Mouse (Mus musculus): ENCODE results near the gene Pex6.

Gene Pex6

DNA sequence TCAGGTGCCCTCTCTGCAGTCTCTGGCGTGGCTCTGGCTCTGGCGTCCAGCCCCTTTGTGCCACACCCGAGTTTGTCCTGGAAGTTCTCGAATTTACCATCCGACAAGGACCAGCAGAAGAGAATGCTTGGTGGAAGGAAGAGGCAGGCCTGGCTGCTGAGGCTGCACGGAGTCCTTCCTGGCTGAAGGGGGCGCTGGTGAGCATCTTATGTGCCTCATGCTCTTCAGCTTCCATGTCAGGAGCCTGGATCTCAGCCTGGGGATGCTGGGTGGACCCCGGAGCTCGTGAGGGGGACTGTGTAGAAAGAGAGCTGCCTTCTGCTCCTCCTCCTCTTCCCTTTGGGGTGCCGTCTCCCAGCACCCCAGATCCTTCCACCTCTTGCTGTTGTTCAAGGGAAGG is 24.9 kb downstream of the Pex6 start:
- no peak for DNase-seq

- no peak for DNase-seq
These were observed 30.0 kb downstream of the Pex6 start for GRCm38 (mm10) chr17:46741305-46741704.

DNA sequence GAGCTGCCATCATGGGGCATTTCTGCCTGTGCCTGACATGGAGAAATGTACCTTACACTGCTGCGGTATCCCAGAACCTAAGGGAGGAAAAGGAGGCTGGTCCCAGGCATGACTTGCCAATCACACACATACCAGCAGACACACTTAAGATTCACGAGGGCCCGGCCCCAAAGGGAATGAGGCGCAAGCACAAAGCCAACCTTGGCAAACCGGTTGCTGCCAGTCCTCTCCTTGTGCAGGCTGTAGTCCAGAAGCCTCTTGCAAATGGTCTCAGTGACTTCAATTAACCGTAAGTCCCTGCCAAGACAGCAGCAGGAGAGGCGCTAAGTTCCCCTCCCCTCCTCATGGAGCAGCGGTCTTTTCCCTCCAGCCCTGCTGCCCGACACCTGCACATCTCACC is 31.7 kb downstream of the Pex6 start:
- no peak for DNase-seq

GRCm38 (mm10) chr17:46745506-46745905 is 34.2 kb downstream of the Pex6 start:
- no peak for DNase-seq

DNA sequence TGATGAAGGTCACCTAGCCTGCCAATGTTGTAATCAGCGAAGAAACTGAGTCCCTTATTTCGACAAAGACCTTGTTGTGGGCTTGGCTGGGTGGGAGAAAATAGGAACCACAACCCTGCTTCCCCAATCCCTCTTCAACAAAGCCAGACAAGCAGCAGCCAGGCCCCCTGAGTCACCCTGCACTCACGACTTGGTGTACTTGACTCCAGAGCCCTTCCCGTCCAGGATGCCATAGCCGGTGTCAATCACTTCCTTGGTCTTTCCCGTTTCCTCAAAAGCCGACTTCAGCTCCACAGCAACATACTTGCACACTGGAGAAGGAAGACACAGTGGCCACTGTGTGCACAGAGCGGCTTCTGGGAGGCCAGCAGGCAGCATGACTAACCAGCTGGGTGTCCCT is 36.0 kb downstream of the Pex6 start:
- no peak for DNase-seq

GRCm38 (mm10) chr17:46747806-46748205 is 36.5 kb downstream of the Pex6 start:
- no peak for DNase-seq

- DNase-seq, result no peak
These were observed 38.0 kb downstream of the Pex6 start for GRCm38 (mm10) chr17:46749282-46749681.

- no peak for DNase-seq
These were observed 39.3 kb downstream of the Pex6 start for GRCm38 (mm10) chr17:46750580-46750979.

- no peak for DNase-seq
These were observed 40.0 kb downstream of the Pex6 start for GRCm38 (mm10) chr17:46751056-46751793.

DNA sequence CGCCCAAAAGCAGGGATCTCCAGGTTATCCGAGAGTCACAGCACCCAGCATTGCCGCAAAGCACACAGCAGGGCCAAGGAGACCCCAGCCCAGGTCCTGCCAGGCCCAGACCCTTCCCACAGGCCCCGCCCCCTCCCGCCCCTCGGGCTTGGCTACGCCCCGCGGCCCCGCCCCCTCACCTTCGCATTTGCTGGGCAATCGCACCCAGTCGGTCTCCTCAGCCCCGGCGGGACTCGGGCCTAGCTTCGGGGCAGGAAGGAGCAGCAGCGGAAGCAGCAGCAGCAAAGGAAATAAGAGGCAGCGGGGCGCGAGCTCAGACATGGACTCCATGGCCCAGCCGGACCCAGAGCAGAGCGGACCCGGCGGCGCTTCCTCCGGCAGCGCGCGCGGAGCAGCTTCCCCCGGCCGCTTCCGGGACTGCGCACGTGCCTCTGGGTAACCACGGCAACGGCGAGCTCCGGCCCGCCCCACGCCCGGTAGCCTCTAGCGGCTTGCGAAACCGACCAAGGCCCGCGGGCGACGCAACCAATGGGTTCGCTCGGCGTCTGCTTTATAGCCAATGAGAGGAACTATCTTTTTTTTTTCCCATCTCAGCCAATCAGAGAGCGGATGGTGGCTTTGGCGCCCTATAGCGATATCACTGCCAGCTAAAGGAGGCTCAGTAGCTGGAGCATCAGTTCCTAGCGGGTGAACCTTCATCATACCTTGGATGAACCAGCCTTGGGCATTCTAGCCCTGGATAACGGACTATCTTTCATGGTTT is 40.7 kb downstream of the Pex6 start, which contains the start of gene Cnpy3:
Gene Cnpy3 (minus strand): TSS at position 421 of the 763 bp plus-strand sequence.
- peak; percentile 97 for DNase-seq

DNA sequence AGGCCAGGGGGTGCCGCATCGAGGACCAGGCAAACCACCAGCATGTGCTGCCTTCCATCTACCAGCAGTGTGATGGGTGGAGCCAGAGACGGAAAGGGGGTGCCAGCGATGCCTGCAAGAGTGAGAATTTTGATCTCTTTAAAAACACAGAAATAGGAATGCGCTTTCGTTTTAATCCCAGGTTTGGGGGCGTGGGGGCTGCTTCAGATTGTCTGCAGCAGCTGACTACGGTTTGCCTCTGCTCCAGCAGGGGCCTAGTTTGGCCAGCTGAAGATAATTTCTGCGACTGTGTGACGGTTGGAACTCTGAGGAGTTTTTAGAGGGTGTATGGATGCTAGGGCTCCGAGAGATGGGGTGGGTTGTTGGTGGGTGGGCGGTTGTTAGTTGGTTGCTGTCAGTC is 47.5 kb downstream of the Pex6 start:
- DNase-seq, result no peak

GRCm38 (mm10) chr17:46763544-46763943 is 52.3 kb downstream of the Pex6 start, which contains the start of gene Ptcra:
Gene Ptcra, minus strand, starts transcription at chr17:46763712.
- no peak for DNase-seq

GRCm38 (mm10) chr17:46764916-46765315 is 53.7 kb downstream of the Pex6 start:
- DNase-seq, result peak; percentile 70

GRCm38 (mm10) chr17:46767868-46768267 is 56.6 kb downstream of the Pex6 start:
- DNase-seq, result no peak

DNA sequence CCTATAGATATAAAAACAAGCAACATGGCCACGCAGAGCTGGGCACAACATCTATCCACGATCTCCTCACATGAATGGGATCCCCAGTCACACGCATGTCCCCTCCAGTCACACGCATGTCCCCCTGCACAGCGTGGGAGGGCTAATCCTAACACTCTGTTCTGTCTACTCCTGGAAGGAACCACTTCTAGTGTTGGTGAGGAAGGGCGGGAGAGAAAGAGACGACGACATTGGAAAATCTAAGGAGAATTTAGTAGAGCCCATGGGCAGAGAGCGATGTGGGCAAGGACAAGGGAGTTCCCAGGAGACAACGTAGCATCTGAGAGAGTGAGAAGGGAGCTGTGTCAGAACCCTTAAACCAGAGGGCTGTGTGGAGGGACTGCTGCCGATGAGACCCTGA is 59.3 kb downstream of the Pex6 start:
- no peak for DNase-seq

DNA sequence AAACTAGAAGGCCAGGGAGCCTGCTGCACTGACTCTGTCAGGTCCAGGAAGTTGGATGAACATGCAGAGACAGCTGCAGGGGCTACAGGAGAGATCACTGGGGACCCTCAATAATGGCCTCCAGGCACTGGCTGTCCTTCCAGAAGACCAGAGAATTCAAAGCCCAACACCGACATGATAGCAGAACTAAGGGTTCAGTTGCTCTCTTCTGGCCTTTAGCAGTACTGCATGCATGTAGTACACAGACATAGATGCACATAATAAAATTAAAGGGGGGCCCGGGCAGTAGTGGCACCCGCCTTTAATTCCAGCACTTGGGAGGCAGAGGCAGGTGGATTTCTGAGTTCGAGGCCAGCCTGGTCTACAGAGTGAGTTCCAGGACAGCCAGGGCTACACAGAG is 59.8 kb downstream of the Pex6 start:
- DNase-seq, result no peak

GRCm38 (mm10) chr17:46771616-46772015 is 60.4 kb downstream of the Pex6 start:
- DNase-seq, result no peak

- no peak for DNase-seq
These were observed 60.8 kb downstream of the Pex6 start for GRCm38 (mm10) chr17:46772038-46772403.

- peak; percentile 85 for DNase-seq
These were observed 61.4 kb downstream of the Pex6 start, which contains the start of gene 2310039H08Rik for GRCm38 (mm10) chr17:46772404-46773277. Gene 2310039H08Rik, plus strand, starts transcription at chr17:46772635.

- no peak for DNase-seq
These were observed 62.2 kb downstream of the Pex6 start for GRCm38 (mm10) chr17:46773278-46774130.

- no peak for DNase-seq
These were observed 62.8 kb downstream of the Pex6 start for GRCm38 (mm10) chr17:46774131-46774472.

DNA sequence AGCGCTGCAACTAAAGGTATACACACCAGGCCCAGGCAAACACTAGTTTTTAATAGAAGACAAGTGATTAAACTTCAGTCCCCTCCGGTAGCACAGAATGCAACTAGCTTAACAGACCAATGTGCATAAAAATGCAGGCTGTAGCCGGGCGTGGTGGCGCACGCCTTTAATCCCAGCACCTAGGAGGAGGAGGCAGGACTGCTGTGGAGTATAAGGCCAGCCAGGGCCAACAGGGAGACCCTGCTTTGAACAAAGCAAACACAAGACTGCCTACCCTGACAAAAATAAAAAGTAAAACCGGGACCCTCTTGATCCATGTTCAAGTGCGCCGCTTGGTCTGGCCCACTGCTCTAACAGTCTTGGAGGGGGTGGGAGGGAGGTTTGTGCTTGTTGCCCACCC is 63.8 kb downstream of the Pex6 start:
- DNase-seq, result no peak

Measured in right cerebral cortex, postnatal 25 days (tissue).